Mouse (Mus musculus) retina, adult 2 months (tissue): ENCODE data around the gene Hnf4a.

ENCODE experiments used
- DNase-seq: peaks from one replicate; pipeline ENCODE4 v3.0.0-alpha.2; 2012; ENCODE audit warnings: low read depth, low spot score

The Hnf4a gene

DNA sequence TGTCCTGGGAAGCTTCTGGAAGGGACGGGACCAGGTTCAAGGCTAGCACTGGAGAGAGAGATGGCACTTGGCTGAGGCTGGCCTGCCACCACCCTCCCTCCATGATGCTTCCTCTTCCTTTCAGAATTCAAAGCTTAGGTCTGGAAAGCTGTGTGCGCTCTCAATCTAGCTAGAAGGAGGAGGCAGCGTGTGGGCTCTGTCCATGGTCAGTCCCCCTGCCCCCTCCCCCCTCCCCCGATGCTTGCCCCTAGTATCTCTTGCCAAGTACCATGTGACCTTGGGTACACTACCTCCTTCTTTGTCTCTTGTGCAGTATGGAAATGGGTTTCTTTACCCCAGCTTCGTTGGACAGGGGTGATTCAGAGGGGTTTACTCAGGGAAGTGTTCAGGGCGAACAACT lies 42.2 kb downstream of the Hnf4a start:
- no peak for DNase-seq

DNA sequence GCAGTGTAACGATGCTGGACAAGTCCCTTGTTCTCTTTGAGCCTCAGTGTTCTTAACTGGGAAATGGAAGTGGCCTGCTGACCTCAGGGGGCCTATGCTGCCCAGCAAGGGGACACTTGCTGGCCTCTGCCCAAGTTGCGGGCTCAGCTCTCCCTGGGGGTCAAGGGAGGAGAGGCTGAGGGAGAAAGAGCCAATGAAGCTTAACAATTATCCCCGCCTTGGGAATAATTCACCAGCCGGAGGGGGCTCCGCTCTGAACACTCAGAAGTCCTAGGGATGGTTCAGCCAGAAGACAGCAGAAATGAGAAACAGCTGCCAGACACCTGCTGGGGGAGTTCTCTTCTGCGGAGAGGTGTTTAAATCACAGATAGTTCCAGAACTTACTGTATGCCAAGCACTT lies 43.2 kb downstream of the Hnf4a start:
- DNase-seq, result no peak

DNA sequence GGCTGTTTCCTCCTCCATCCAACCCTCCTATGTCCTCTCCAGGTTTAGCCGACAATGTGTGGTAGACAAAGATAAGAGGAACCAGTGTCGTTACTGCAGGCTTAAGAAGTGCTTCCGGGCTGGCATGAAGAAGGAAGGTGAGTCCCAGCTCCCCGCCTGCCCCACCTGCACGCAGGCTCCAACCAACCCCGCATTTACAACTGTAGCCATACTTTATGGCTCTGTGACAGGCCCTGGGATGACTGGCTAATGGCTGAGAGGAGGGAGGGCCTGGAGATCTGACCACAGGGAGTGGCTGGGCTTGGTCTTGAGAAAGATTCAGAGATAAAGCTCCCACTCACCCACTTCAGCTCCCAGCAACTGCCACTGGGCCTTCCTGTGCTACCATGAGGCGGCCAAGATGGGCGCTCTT lies 45.9 kb downstream of the Hnf4a start:
- DNase-seq, result no peak

DNA sequence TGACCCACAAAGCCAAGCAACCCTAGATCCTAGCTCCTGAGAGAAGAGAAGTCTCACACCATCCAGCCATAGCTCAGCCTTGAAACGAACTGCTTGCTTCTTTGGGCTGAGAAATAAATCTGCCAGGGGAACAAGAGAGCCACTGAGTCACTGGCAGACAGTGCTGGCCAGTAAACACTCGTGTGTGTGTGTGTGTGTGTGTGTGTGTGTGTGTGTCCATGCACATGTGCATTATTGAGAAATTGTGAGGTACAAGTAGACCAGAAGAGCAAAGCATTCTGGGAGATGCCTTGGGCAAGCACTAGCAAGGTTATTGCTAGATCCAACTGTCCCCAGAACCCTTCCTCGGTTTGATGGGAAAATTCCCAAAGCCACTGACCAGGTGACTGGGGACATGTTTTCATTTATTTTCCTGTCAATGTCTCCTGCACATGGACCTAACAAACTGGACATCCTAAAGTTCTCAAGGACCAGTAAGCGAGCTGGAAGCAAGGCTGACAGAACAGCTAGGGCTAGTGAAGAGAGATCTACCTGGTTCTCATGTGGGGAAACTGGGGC lies 47.9 kb downstream of the Hnf4a start:
- no peak for DNase-seq

DNA sequence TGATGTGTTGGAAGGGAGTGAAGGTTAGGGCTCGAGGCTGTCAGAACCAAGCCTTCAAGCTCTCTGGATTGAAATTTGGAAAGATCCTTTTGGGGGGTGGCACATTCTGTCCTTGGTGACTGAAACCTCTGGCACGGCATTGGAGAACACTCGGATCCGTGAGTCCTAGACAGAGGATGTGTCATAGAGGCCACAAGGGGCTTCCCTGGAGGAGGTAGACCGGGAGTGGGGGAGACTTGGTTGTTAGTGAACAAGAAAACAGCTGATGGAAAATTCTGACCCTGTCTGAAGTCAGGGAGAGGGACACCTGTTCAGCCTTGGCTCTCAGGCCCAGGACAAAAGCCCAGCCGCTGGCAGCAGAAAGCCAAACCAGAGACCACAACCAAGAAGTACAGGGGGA lies 48.4 kb downstream of the Hnf4a start:
- DNase-seq, result no peak

DNA sequence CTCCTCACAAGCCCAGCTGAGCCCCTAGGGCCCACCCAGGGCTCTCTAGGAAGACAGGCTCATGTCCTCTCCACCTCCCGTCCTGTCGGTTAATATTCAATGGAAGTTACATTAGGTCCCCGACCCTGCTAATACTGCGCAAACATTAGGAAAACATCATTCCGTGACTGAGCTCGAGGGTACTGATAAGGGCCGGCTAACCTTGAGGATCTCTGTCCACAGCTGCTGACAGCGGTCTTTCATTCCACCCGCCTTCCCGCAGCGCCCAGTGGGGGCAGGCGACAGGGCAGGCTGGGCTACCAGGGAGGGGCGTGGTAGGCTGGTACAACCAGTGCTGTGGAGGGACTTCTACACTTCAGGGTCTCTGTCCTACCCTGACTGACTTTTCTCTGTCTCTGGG lies 48.8 kb downstream of the Hnf4a start:
- no peak for DNase-seq

DNA sequence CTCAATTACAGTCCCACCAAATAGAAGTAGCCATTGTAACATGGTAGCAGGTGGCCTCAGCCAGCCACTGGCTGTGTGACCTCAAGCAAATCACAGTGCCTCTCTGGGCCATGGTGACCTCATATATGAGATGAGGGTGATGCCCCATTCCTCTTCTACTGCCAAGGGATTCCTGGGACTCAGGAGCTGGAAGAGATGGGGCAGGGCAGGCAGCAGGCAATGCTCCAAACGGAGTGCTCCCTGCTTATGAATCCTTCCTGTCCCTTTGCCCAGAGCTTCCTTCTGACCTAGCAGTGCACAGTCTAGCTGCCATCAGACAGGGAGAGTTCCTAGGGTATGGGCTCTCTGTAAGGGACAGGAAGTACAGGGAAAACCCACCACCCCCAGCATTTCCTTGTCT lies 51.9 kb downstream of the Hnf4a start:
- no peak for DNase-seq

DNA sequence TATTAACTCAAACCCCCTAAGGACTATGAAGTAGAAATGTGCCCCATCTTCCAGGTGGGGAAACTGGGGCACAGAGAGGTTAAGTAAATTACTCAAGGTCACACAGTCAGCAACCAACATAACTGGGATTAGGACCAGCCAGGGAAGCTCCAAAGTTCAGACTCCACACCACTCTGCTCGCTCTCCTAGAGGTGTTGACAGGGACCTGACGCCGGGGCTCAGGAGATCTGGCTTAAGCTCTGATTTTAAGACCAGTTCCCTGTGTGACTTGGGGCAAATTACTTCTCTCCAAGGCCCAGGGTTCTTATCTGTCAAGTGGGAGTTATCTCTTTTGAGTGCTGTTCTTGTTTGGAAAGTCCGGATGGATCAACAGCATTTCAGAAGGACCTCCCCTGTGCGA lies 52.6 kb downstream of the Hnf4a start:
- no peak for DNase-seq

DNA sequence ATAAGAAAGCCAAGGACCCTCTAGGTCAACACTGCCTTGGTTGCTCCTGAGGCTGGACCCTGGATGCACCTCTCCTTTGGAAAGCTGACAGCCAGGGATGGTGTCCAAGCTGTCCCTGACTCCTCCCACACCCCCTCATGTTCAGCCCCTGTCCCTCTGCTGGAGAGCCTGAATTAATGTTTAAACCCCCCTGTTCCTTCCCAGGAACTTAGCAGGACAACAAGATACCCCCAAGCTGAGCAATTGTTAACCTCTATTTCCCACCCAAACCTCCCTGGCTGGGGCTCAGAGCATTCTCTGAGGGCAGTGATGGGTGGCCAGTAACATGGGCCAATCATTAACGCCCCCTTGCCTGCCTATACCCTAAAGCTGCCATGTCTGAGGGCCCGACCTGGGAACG lies 53.6 kb downstream of the Hnf4a start:
- DNase-seq, result no peak

DNA sequence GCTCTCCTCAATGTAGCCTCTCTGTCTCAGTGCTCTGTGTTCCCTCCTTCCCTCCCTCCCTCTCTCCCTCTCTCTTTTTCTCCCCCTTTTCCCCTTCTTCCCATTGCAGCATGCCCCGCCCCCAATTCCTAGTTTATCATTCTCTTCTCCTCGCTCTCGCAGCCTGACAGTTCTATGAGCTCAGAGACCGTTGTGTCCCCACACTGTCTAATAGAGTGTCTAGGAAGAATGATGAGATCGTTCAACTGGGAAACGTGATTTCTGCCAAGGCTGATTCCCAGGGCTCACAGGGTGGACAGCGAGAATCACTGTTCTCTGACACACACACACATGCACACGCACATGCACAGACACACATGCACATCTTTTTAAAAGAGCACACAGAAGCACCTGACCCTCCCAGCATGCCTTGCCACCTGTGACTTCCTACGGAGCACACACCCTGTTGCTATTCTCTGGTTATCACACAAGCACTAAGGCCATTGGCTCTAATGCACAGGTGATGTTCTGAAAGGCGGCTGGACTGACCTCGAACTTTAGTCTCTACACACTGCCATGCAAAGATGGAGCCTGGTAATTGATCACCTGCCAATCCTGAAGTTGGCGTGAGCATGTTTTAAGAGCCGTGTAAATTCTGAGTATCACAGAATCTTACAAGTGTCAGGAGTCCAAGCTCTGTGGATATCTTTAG lies 54.8 kb downstream of the Hnf4a start:
- no peak for DNase-seq

DNA sequence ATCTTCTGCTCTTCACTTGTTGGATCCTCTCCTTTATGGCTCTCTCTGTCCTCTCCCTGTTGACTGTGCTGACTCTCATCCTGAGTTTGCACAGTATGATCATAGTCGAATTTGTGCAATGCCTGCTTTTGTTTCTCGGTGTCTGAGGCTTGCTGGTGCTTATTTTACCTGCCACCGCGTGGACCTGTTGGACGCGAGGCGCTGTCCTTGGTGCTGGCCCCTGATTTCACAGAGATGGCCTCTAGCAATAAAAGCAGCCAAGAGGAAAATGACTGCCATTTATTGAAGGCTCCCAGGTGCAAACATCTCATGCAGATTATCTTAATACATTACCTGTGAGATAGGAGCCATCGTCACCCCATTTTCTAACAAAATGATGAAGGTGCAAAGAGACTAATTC lies 58.0 kb downstream of the Hnf4a start:
- no peak for DNase-seq

DNA sequence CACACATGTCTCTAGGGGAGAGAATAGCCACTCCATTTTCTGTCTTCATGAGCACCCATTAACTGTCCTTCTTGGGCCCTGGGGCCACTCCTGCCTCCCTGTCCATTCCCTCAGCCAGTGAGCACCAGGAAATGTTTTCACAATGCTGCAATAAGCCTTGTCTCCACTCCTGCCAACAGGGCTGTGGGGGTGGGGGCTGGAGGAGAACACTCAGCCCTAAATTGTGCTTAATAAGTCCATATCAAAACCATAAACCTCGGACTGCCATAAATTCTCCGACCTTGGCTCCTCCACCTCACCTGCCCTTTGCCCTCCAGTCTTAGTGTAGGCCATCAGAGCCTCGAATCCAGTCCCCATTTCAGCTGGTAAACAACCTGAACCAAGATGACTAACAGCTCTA lies 67.7 kb downstream of the Hnf4a start:
- DNase-seq, result no peak

DNA sequence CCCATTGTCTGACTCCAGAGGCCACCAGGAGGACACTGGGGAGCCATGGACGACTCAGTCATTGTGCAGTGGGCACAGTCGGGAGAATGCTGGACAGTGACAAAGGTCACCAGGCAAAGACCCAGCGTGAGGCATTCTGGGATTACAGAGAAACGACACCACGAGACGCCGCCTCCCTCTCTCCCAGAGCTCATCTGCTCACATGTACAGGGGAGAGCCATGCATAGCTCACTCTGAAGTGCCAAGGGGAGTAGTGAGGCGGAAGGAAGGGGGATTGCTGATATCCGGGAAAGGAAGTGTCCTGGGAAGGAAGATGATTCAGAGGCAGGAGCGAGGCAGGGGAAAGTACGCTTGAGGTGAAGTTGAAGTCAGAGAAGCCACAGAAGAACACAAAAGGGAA lies 68.6 kb downstream of the Hnf4a start:
- no peak for DNase-seq

DNA sequence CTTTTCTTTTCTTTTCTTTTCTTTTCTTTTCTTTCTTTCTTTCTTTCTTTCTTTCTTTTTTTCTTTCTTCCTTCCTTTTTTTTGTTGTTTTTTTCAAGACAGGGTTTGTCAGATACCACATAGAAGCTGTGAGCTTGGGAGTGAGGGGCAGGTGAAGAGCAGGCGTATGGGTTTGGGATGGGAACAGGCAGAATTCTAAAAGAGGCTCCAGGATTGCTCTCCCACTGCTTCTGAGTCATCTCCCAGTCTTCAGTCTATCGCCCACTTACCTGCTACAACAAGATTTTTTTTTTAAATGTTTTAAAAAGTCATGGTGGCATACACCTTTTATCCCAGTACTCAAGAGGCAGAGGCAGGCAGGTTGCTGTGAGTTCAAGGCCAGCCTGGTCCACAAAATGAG lies 71.4 kb downstream of the Hnf4a start:
- no peak for DNase-seq

DNA sequence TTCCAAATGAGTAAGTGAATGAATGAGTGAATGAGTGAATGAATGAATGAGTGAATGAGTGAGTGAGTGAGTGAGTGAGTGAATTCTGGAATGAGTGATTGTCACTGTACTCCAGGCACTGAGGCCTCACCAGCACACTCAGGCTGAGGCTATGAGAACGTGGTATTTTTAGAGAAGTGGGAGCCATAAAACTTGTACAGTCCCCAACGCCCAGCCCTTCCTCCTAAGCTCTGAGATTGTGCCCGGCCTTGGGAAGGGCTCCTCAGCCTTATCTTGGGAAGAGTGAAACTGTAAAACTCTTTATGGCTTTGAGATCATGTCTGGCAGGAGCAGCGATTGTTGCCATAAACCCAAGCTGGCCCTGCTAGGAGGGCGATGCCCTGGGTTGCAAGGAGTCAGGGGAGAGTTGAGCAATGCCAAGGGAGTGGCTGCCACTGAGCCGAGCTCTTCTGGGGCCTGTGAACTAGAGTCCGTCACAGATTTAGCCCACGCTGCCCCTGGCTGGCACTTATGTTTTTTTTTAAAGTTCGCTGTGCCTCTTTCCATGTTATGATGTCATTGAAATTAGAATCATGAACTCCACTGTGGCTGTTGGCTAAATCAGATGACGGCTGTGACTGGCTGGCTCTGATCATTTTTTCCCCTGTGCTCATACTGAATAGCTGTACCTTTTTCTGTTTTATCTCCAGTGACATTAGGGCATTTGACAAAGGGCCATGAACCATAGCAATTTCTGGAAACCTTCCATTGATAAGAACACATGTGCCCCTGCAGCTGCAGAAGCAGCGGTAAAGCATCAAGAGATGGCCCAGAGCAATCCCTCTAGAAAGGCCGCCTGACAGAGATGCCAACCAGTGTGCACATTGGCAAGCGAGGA lies 73.7 kb downstream of the Hnf4a start:
- DNase-seq, result no peak

DNA sequence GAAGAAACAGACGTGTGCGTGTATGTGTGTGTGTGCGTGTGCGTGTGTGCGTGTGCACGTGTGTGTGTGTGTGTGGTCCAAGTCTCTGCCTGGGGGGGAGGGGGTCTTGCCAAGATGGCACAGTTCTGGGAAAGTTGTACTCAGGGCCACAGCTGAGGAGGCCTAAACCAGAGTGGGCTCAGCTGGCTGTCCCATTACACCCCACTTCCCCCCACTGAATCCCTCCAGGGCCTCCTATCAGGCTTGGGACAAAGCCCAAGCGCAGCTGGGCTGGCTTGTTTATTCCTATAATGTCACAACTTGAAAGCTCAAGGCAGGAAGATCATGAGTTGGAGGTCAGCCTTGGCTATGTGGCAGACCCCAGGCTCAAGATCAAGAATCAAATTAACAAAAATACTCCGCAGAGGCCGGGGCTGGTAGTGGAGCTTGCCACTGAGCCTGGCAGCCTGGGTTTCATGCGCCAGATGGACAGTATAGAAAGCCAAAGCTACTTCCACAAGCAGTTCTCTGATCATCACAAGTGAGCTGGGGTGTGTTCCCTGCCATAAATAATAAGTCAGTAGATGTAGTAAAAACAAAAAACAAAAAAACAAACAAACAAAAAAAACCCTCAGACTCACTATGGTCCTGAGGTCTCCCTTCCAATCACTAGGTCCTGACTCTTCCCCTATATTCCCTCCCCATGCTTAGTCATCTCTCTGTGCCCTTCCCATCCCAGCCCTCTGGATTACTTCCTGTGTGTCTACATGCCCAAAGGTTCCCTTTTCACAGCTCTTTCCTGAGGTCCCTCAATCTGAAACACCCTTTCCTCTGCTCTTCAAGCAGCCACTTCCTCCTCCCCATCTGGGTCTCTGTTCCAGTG lies 76.8 kb downstream of the Hnf4a start:
- no peak for DNase-seq

DNA sequence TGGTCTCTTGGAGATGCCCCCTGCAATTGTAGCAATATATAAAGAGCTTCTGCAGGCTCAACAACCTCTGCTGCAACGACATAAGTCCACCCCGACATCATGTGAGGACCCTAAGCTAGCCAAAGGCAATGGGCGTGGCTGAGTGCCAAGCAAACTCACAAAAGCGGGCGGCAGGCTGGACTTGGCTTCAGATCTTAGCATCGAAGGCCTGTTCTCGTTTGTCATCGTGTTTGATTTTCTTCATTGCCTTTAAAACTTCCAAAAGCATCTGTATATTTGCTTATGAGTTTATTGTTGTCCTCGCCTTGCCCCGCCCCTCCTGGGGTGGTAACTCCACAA lies 77.4 kb downstream of the Hnf4a start:
- DNase-seq, result no peak

DNA sequence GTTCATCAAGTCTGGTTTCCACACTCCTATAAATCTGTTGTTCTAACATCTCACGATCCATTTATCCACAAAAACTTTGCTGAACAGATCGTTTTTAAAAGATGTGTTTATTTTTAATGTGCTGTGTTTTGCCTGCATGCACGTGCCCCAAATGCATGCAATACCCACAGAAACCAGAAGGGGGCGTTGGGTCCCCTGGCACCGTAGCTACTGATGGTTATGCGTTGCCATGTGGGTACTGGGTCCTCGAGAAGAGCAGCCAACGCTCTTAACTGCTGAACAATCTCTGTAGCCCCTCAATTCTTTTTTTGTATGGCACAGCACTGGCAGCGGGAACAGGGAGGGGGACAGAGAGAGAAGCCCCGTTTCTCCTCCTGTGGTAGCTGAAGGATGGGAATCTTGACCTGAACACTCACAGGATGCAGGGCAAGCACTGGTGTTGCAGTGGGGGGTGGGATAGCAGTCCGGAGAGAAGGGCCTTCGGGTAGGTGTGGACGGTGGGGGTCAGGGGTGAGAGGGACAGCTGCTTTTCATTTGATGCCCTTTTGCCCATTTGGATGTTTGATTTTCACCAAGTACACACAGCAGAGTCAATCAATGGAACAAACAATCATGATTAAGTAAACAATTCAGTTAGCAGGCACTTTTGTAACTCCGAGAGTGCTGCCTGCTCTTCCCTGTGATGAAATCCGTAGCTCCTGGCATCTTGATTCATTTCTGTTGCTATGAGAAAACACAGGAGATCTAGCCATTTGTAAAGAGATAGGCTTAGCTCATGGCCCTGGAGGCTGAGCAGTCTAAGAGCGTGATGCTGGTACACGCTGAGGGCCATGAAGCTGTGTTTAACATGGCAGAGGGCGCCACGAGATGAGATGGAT lies 80.0 kb downstream of the Hnf4a start:
- no peak for DNase-seq

DNA sequence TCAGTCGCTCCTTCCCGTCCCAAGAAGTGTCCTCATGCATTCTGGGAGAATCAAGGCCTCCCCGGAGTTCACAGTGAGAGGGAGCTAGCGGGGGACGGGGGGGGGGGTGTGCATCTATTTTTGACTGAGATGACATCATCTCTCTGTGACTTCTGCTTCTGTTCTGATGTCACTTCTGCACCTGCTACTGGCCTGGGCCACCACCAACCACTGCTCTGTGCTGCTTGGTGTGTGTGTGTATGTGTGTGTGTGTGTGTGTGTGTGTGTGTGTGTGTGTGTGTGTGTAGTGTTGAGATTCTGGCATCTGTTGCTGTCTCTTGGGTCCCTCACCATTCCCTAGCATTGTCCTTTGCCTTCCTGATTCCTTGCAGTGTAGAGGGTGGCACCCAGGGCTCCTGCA lies 80.9 kb downstream of the Hnf4a start:
- no peak for DNase-seq

DNA sequence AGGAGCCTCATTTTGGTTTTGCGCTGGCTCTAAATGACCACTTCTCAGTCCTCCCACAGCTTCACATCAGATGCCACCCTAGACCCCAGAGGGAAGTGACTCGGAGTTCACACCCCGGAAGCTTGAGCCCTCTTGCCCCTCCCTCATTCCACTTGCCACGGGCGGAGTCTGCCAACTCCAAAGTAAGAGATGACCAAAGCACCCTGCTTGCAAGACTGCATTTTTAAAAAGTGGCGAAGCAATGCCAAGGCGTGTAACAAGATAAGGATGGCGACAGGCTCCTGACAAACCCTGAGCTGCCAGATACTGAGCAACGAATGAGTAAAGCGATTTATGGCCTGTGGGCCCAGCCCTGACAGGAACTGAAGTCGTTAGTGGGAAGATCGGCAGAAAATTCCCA lies 83.6 kb downstream of the Hnf4a start:
- no peak for DNase-seq

DNA sequence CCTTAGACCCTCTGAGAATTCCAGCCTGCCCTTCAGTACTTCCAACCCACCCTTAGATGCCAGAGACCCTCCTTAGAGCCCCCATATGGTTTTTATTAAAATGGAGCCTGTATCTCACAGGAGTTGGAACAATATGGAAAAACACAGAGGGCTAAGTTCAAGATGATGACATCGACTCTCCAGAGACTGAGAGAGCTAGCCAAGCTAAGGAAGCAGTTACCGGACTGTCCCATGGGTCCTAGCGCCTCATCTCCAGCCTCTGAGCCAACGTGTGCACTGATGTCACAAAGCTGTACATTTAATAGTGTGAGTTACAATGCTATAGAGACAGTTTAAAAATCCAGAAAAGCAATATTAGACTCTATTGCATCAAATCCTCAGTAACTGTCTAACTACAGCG lies 84.4 kb downstream of the Hnf4a start:
- no peak for DNase-seq
